Mouse (Mus musculus): ENCODE measurements around the gene Pde4c. TPM values are rescaled to one million over a fixed set of nuclear protein-coding genes. Genes with fewer than 3 reads are reported as not detected.

Pde4c gene
- polyA plus RNA-seq, 1 experiment, result 6.8 TPM

DNA sequence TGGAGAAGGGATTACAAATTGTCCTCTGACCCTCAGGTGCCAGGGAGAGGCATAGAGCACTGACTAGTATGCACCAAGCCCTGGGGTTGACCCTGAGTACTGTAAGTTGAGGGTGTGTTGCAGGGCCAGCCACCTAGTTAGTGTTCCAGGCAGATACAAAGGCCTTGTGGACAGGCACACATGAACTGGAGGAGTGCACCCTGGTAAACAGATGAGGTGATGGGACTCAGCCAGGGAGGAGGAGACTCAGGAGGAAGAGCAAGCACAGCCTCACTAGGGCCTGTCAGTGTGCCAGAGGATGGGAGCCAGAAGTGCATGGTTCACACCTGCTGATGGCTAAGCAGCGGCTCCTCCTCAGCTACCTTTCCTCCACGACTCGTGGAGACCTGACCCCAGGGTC, 43.5 kb upstream of the Pde4c start:
- 15% methylated on average over 3 of the region's 3 CpGs for WGBS
- TF ChIP-seq POLR2A (IDR thresholded peaks at IDR 0.05; ENCODE audit: low read depth, low read length), result no peak
- TF ChIP-seq CTCF (IDR thresholded peaks at IDR 0.05; ENCODE audit: extremely low read depth, insufficient read length, insufficient replicate concordance, low read depth, low read length), result no peak
- H3K27ac ChIP-seq (ENCODE audit: insufficient read depth, low read depth, low read length), result peak overlapping the region; percentile 98

GRCm38 (mm10) chr8:70681410-70681809, 42.1 kb upstream of the Pde4c start:
- no peak for TF ChIP-seq CTCF (IDR thresholded peaks at IDR 0.05; ENCODE audit: extremely low read depth, insufficient read length, insufficient replicate concordance, low read depth, low read length)
- TF ChIP-seq POLR2A (IDR thresholded peaks at IDR 0.05; ENCODE audit: low read depth, low read length), result no peak
- 59% methylated on average over 3 of the region's 3 CpGs for WGBS

More for the DNA sequence above, 43.5 kb upstream of the Pde4c start:
- H3K27me3 ChIP-seq (ENCODE audit: control insufficient read depth, insufficient read depth, low read length), result no peaks in the 10 kb centered on the region
- peaks cover 3% of the 10 kb centered on the region; the same call in 1 of the 2 replicates for H3K36me3 ChIP-seq (ENCODE audit: control insufficient read depth, insufficient read depth, low read length)
- peaks cover 53% of the 10 kb centered on the region for H3K4me1 ChIP-seq (ENCODE audit: control insufficient read depth, insufficient read depth, insufficient read length, low read length)
- H3K4me3 ChIP-seq (ENCODE audit: low read depth, low read length), result no peak overlapping the region

GRCm38 (mm10) chr8:70682193-70682592, 41.3 kb upstream of the Pde4c start:
- peaks cover 3% of the 10 kb centered on the region; the same call in 1 of the 2 replicates for H3K36me3 ChIP-seq (ENCODE audit: control insufficient read depth, insufficient read depth, low read length)
- 18% methylated on average over 19 of the region's 19 CpGs for WGBS
- TF ChIP-seq CTCF (IDR thresholded peaks at IDR 0.05; ENCODE audit: extremely low read depth, insufficient read length, insufficient replicate concordance, low read depth, low read length), result no peak
- 0 out of 2 replicates have a peak, but pooled peaks have one; percentile 11 for TF ChIP-seq POLR2A (IDR thresholded peaks at IDR 0.05; ENCODE audit: low read depth, low read length)
- H3K4me3 ChIP-seq (ENCODE audit: low read depth, low read length), result no peak overlapping the region
- H3K27ac ChIP-seq (ENCODE audit: insufficient read depth, low read depth, low read length), result peak overlapping the region; percentile 33; the same call in 1 of the 2 replicates
- H3K27me3 ChIP-seq (ENCODE audit: control insufficient read depth, insufficient read depth, low read length), result no peaks in the 10 kb centered on the region
- H3K4me1 ChIP-seq (ENCODE audit: control insufficient read depth, insufficient read depth, insufficient read length, low read length), result peaks cover 48% of the 10 kb centered on the region

More at GRCm38 (mm10) chr8:70681410-70681809, 42.1 kb upstream of the Pde4c start:
- H3K27me3 ChIP-seq (ENCODE audit: control insufficient read depth, insufficient read depth, low read length), result no peaks in the 10 kb centered on the region
- H3K36me3 ChIP-seq (ENCODE audit: control insufficient read depth, insufficient read depth, low read length), result peaks cover 3% of the 10 kb centered on the region; the same call in 1 of the 2 replicates
- H3K4me3 ChIP-seq (ENCODE audit: low read depth, low read length), result no peak overlapping the region
- H3K4me1 ChIP-seq (ENCODE audit: control insufficient read depth, insufficient read depth, insufficient read length, low read length), result peaks cover 49% of the 10 kb centered on the region
- H3K27ac ChIP-seq (ENCODE audit: insufficient read depth, low read depth, low read length), result no peak overlapping the region

DNA sequence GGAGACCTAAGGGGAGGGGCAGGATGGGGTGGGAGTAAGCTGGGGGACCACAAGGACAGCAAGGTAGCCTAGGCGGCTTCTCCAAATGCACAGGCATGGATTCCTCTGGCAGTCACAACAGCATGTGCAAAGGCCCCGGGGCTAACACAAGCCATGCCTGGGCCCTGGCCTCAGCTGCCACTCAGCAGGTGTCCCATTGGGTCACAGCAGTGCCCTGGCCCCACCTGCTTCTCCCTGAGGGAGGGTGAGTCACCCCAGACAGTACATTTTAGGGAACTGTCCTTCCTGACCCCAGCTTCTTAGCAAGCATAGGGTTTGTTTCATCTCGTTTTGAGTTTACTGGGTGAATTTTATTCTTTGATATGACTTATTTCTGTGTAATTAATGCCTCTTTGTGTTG, 40.8 kb upstream of the Pde4c start:
- Histone ChIP-seq H3K36me3 (ENCODE audit: control insufficient read depth, insufficient read depth, low read length) (peaks cover 3% of the 10 kb centered on the region; the same call in 1 of the 2 replicates), H3K4me3 (ENCODE audit: low read depth, low read length) (no peak overlapping the region), H3K27me3 (ENCODE audit: control insufficient read depth, insufficient read depth, low read length) (no peaks in the 10 kb centered on the region), H3K4me1 (ENCODE audit: control insufficient read depth, insufficient read depth, insufficient read length, low read length) (peaks cover 47% of the 10 kb centered on the region), H3K27ac (ENCODE audit: insufficient read depth, low read depth, low read length) (peak overlapping the region; percentile 33; the same call in 1 of the 2 replicates)
- 68% methylated on average over 3 of the region's 3 CpGs for WGBS
- TF ChIP-seq POLR2A (IDR thresholded peaks at IDR 0.05; ENCODE audit: low read depth, low read length) (no peak), CTCF (IDR thresholded peaks at IDR 0.05; ENCODE audit: extremely low read depth, insufficient read length, insufficient replicate concordance, low read depth, low read length) (no peak)

DNA sequence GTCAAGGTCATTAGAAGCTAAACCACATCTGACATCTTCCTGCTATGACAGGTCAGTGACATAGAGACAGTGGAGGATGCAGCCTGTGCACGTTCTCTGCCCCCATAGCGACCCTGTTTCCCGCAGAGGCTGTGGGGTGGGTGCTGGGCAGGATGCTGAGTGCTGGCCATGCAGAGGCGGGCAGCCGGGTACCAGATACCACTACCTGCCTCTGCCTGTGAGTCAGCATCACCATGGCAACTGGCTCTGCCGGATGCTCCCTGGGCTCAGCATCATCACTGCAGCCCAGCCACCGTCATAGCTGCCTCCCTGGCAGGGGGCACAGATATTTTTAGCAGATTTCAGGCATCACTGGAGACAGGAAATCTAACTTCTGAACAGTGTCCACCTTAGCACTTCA, 39.2 kb upstream of the Pde4c start:
- Histone ChIP-seq H3K4me1 (ENCODE audit: control insufficient read depth, insufficient read depth, insufficient read length, low read length) (peaks cover 32% of the 10 kb centered on the region), H3K4me3 (ENCODE audit: low read depth, low read length) (no peak overlapping the region), H3K27me3 (ENCODE audit: control insufficient read depth, insufficient read depth, low read length) (no peaks in the 10 kb centered on the region), H3K27ac (ENCODE audit: insufficient read depth, low read depth, low read length) (no peak overlapping the region), H3K36me3 (ENCODE audit: control insufficient read depth, insufficient read depth, low read length) (no peaks in the 10 kb centered on the region)
- TF ChIP-seq POLR2A (IDR thresholded peaks at IDR 0.05; ENCODE audit: low read depth, low read length), result no peak
- TF ChIP-seq CTCF (IDR thresholded peaks at IDR 0.05; ENCODE audit: extremely low read depth, insufficient read length, insufficient replicate concordance, low read depth, low read length), result no peak
- 52% methylated on average over 7 of the region's 7 CpGs for WGBS

DNA sequence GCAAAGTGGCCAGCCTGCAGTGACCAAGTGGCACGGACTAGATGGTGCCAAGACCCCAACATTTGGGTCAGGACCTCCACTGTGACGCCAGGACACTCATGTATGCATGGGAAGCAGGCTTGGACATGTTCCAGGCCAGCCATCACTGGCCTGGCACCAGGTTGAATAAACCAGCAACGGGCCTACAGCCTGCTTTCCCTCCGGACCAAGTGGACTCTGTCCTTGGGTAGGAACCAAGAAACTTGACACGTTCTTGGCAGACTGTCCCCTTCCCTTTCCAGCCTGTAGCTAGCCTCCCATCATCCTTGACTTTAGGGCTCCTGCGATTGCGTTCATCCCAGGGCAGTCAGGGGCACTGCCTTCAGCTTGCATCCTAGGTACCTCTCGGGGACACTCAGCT, 35.9 kb upstream of the Pde4c start:
- H3K27me3 ChIP-seq (ENCODE audit: control insufficient read depth, insufficient read depth, low read length), result no peaks in the 10 kb centered on the region
- 29% methylated on average over 8 of the region's 8 CpGs for WGBS
- TF ChIP-seq POLR2A (IDR thresholded peaks at IDR 0.05; ENCODE audit: low read depth, low read length) (no peak), CTCF (IDR thresholded peaks at IDR 0.05; ENCODE audit: extremely low read depth, insufficient read length, insufficient replicate concordance, low read depth, low read length) (no peak)
- H3K36me3 ChIP-seq (ENCODE audit: control insufficient read depth, insufficient read depth, low read length), result no peaks in the 10 kb centered on the region
- no peak overlapping the region for H3K4me3 ChIP-seq (ENCODE audit: low read depth, low read length)
- H3K27ac ChIP-seq (ENCODE audit: insufficient read depth, low read depth, low read length), result no peak overlapping the region
- peaks cover 18% of the 10 kb centered on the region for H3K4me1 ChIP-seq (ENCODE audit: control insufficient read depth, insufficient read depth, insufficient read length, low read length)

DNA sequence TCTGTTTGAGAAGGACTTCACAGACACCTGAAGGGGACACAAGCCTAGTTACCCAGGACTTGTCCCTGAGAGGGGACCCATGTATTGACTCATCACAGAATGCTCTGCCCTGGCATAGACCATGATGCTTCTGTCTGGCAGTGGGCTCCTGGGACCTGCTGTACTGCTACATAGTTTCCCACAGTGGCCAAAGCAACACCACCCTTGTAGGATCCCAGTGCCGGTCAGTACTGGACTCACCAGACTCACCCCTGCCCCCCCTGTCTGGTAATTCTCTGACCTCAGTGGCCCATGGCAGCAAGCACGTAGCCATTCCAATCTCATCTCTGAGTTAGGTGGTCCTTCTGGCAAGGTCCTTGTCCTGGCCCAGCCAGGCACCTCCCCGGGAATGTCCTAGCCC, 35.4 kb upstream of the Pde4c start:
- no peak overlapping the region for H3K4me3 ChIP-seq (ENCODE audit: low read depth, low read length)
- H3K27ac ChIP-seq (ENCODE audit: insufficient read depth, low read depth, low read length), result no peak overlapping the region
- H3K27me3 ChIP-seq (ENCODE audit: control insufficient read depth, insufficient read depth, low read length), result no peaks in the 10 kb centered on the region
- H3K4me1 ChIP-seq (ENCODE audit: control insufficient read depth, insufficient read depth, insufficient read length, low read length), result peaks cover 16% of the 10 kb centered on the region
- H3K36me3 ChIP-seq (ENCODE audit: control insufficient read depth, insufficient read depth, low read length), result no peaks in the 10 kb centered on the region
- WGBS, result 96% methylated on average over 3 of the region's 3 CpGs
- no peak for TF ChIP-seq CTCF (IDR thresholded peaks at IDR 0.05; ENCODE audit: extremely low read depth, insufficient read length, insufficient replicate concordance, low read depth, low read length)
- TF ChIP-seq POLR2A (IDR thresholded peaks at IDR 0.05; ENCODE audit: low read depth, low read length), result no peak
